Mouse (Mus musculus) Patski (cell line): ENCODE data around the gene Adh4. TPM values are rescaled to one million over a fixed set of nuclear protein-coding genes. Genes with fewer than 3 reads are reported as not detected.

ENCODE experiments used
- ATAC-seq: fragments of 100-300 bp; one replicate; pipeline ENCODE4 v1.8.0; 2021
- CTCF ChIA-PET: fragments of 350-600 bp; sonication (Branson Sonifier 250); formaldehyde crosslinking; loops from one replicate; lab custom pipeline; 2022; ENCODE audit warnings: inconsistent platforms; lab: Charles Lee
- POLR2A ChIA-PET: fragments of 350-600 bp; sonication (Branson Sonifier 250); formaldehyde crosslinking; loops from one replicate; lab custom pipeline; 2022; ENCODE audit warnings: antibody characterized with exemption, inconsistent platforms; lab: Charles Lee
- DNase-seq: peaks from one replicate; pipeline ENCODE4 v3.0.0-alpha.2; 2011; ENCODE audit warnings: low read depth, low spot score
- H3K27me3 ChIP-seq: fragments of 371-371 bp; one replicate; pipeline ENCODE4 v1.5.1; 2021
- CTCF ChIP-seq: fragments of 100-300 bp; IDR thresholded peaks from one replicate; pipeline ENCODE4 v1.5.1; 2021
- in situ Hi-C: fragments of 300-500 bp; cut with MboI; formaldehyde crosslinking; loops from 3 replicates; pipeline ENCODE4 v1.11.1; 2018; ENCODE audit warnings: low pct_unique_long_range_greater_than_20kb, mixed read lengths
- polyA plus RNA-seq: library from polyadenylated mRNA; unstranded; gene quantifications from one replicate; pipeline ENCODE4 v1.2.3, GENCODE M21; 2021

The Adh4 gene
- polyA plus RNA-seq, 1 experiment from 2014 or later, result not detected

DNA sequence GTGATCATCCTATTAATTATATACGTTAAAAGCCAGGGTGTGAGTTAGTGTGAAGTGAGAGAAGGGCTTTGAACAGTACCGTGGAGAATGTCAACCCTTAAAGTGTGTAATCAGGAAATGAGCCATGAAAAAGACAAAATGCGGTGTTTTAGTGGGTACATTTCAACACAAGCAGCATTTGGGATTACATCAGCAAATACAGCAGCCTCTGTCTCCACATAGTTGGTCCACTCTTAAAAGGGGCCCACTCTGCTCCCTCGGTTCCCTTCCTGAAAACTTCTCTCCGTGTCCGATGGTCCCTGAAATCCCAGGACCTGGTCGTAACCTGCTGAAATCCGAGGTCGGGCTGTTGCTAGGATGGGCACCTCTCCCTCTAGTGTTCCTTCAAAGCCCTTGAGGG is 26.9 kb downstream of the Adh4 start:
- ATAC-seq, result no peak

DNA sequence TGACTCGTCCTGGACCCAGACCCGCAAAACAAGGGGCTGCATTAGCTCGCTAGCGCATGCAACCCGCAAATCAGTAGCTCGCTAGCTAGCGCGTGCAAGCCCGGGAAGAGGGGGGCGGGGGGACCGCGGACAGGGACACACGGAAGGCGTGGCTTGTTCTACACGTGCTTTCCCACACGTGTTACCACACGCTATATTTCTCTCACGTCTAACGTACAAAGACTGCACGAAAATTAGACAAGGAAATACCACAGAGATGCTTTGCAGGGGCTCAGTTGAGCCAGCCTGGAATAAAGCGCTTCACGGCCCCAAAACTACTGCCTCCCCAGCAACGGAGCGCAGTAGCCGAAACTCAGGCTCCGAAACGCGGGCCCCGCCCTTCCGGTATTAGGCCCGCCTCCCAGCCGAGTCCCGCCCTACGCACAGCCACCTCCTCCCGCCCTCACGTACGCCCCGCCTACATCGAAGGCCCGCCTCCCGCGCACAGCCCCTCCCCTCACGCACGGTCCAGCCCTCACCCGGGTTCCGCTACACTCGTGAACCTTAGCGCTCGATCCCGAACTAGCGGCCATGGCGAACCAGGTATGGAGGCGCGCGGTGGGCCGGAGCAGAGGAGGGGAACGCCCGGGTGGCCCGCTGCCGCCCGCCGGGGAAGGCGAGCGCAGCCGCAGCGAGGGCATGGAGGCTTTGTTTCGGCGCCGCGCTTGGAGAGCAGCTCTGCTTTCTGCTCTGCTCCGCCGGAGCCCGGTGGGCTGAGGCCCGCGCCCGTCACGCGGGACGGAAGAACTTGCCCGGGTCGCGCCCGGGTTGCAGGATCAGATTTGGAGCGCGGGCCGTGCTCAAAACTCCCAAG is 27.6 kb downstream of the Adh4 start, which contains the start of gene Adh5:
Gene Adh5, plus strand, starts transcription at position 482 of the 853 bp plus-strand sequence.
- peak; percentile 88 for ATAC-seq

More for the DNA sequence above, 26.9 kb downstream of the Adh4 start:
- in situ Hi-C loops, result loop anchor here (10.0 to 25.0 kb wide), 2 partner anchors 455 to 567 kb away; partner anchors contain the start of gene Dapp1
- no peak for DNase-seq
- no peak for TF ChIP-seq CTCF
- H3K27me3 ChIP-seq, result peaks cover 6% of the 10 kb centered on the region
- POLR2A ChIA-PET, result no interaction called here
- CTCF ChIA-PET, result interaction anchor here (1.2 kb wide), 1 partner anchor 244 kb away, joined by 5 read pairs; no protein-coding TSS in a partner anchor

DNA sequence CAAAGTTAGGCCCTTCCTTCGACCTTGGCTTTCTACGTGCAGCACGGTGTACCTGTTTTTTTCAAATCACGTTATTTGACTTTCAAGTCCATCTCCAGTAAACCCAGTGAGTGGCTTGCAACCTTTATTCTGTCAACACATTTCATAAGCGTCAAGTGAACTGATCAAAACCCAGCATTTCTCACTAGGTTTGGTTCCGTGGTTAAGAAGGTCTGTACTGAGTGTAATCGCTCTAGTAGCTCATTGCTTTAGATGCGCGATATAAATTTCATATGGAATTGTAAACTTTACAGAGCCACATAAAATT is 28.2 kb downstream of the Adh4 start:
- H3K27me3 ChIP-seq, result no peaks in the 10 kb centered on the region
- in situ Hi-C loops, result loop anchor here (10.0 to 25.0 kb wide), 2 partner anchors 456 to 569 kb away; partner anchors contain the start of gene Dapp1
- ChIA-PET POLR2A (no interaction called here), CTCF (interaction anchor here (1.3 to 1.9 kb wide), 4 partner anchors 10 to 254 kb away, joined by 3 to 6 read pairs (median 4); no protein-coding TSS in a partner anchor)
- ATAC-seq (peak; percentile 0), DNase-seq (no peak)
- no peak for TF ChIP-seq CTCF

More for the DNA sequence above, 27.6 kb downstream of the Adh4 start, which contains the start of gene Adh5:
- H3K27me3 ChIP-seq, result no peaks in the 10 kb centered on the region
- POLR2A ChIA-PET, result no interaction called here
- in situ Hi-C loops, result loop anchor here (10.0 to 25.0 kb wide), 2 partner anchors 456 to 568 kb away; partner anchors contain the start of gene Dapp1
- TF ChIP-seq CTCF, result no peak
- CTCF ChIA-PET, result interaction anchor here (1.2 to 1.9 kb wide), 3 partner anchors 201 to 253 kb away, joined by 4 to 5 read pairs (median 5); no protein-coding TSS in a partner anchor
- DNase-seq, result peak; percentile 71

DNA sequence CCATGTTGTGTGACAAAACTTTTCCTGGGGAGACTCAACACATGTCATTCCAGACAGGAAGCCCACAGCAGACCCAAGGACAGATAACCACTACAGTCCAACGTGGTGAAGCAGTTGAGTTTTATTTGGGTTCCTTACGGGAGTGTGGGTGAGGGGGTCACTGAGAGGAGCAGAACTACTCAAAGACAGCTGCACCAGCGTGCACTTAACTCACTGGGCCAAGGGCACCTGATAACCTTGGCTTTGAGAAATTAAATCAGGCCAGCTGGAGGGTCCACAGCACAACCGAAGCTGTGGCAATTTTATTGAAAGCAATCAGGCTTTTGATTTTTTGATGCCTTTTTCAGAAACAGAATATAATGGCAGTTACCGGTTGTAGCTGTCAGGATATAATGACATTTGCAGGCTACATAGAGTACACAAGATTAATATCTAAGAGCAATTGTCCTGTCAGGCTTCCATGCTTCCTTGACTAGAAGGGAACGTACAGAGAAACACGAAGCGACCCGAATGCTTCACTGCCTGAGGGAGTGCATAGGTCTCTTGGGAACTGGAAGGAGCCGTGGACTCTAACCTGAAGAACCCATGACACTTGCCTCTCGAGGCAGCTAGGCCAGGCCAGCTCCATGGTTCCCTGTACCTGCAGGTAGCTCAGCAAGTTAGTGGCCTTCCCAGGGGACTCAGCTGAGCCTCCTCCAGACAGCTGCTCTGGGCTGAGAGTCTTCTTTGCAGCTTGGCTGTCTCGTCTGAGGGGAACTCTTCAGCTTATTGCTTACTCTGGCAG is 33.0 kb downstream of the Adh4 start:
- ChIA-PET CTCF (no interaction called here), POLR2A (no interaction called here)
- in situ Hi-C loops, result loop anchor here (10.0 to 25.0 kb wide), 2 partner anchors 461 to 573 kb away; partner anchors contain the start of gene Dapp1
- no peaks in the 10 kb centered on the region for H3K27me3 ChIP-seq
- DNase-seq (no peak), ATAC-seq (no peak)
- TF ChIP-seq CTCF, result no peak

DNA sequence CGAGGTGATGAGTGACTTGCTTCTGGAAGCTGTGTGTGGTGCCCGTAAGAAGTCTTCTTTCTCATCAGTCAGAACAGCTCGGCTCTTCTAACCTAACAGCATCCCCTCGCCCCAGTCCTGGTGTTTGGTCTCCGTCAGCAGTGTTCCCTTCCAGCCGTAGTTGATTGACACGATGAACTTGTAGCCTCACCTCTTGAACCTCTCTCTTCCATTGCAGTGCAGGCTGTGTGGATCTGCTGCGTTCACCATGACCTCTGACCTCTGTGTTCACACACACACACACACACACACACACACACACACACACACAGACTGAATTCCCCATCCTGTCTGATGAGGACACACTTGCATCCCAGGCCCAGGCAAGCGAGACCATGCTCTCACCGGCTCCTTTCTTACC is 36.9 kb downstream of the Adh4 start:
- ATAC-seq, result no peak
- CTCF ChIA-PET, result interaction anchor here (1.1 to 1.4 kb wide), 3 partner anchors 8 to 109 kb away, joined by 3 to 6 read pairs (median 4); no protein-coding TSS in a partner anchor

DNA sequence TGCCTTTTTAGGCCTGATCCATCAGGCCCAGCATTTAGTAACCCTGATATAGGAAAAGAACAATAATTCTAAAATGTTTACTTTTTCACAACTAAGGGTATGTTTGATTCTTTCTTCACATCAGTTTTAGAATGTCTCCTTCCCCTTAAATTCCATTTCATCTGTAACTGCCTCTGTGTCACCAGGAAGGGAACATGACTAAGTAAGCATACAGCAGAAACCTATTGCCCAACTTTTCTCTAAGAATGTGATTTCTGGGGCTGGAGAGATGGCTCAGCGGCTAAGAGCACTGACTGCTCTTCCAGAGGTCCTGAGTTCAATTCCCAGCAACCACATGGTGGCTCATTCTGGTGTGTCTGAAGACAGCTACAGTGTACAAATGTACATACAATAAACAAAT is 39.0 kb downstream of the Adh4 start:
- ChIA-PET CTCF (interaction anchor here (1.0 kb wide), 1 partner anchor 256 kb away, joined by 4 read pairs; no protein-coding TSS in a partner anchor), POLR2A (no interaction called here)
- DNase-seq (no peak), ATAC-seq (peak; percentile 30)
- in situ Hi-C loops, result no loop called here
- no peak for TF ChIP-seq CTCF
- no peaks in the 10 kb centered on the region for H3K27me3 ChIP-seq

More for the DNA sequence above, 36.9 kb downstream of the Adh4 start:
- no peak for TF ChIP-seq CTCF
- H3K27me3 ChIP-seq, result no peaks in the 10 kb centered on the region
- POLR2A ChIA-PET, result interaction anchor here (0.7 kb wide), 1 partner anchor 84 kb away, joined by 5 read pairs; no protein-coding TSS in a partner anchor
- DNase-seq, result no peak
- in situ Hi-C loops, result no loop called here

DNA sequence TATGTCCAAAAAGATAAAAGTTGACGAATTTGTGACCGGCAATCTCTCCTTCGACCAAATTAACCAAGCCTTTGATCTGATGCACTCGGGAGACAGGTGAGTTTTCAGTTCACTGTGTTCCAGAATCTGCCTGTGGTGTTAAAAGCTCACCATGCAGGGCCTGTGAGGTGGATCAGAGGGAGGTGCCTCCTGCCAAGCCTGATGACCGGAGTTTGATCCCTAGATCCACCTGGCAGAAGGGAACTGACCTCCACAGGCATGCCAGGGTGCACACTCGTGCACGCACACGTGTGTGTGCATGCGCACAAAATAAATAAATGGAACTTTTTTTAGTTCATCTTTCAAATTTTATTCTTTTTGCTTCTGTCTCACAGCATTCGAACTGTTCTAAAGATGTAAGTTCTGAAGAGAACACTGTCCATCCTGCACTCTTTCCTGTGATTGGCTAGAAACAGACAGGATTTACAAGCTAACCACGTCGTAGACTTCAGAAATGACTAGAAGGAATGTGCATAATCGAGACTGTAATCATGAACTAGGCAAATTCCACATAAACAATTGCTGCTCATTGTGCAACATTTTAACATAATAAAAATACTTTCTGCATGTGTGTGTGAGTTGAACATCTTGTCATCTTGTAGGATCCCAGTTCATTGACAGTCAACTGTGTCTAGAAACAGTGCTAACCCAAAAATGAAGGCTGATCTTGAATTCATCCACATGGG is 39.6 kb downstream of the Adh4 start:
- ChIA-PET POLR2A (interaction anchor here (1.5 kb wide), 1 partner anchor 10 kb away, joined by 5 read pairs; no protein-coding TSS in a partner anchor), CTCF (interaction anchor here (1.0 to 1.8 kb wide), 4 partner anchors 12 to 452 kb away, joined by 3 to 5 read pairs (median 4); no protein-coding TSS in a partner anchor)
- no peak for ATAC-seq
- DNase-seq, result no peak
- in situ Hi-C loops, result no loop called here
- no peaks in the 10 kb centered on the region for H3K27me3 ChIP-seq
- no peak for TF ChIP-seq CTCF

DNA sequence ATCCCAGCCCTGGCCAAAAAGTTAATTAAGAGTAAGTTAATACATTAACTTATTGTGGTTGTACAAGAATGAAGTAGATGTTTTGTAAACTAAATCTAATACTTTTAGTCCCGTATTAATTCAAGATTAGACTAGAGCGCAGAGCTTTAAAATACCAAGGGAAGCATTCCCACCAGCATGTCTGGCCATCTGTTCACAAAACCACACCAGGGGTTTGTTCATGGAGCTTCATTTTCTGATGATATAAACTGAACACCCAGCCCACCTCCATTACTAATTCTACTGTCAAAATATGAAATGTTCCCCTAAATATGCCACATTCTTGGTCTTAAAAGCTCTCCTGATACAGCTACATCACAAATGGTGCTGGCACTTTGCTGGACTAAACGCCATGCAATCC is 43.2 kb downstream of the Adh4 start:
- no peaks in the 10 kb centered on the region for H3K27me3 ChIP-seq
- ChIA-PET CTCF (interaction anchor here (0.9 to 1.6 kb wide), 2 partner anchors 11 to 260 kb away, joined by 3 read pairs; no protein-coding TSS in a partner anchor), POLR2A (interaction anchor here (0.6 kb wide), 1 partner anchor 69 kb away, joined by 4 read pairs; no protein-coding TSS in a partner anchor)
- ATAC-seq (no peak), DNase-seq (no peak)
- TF ChIP-seq CTCF, result no peak
- in situ Hi-C loops, result no loop called here

DNA sequence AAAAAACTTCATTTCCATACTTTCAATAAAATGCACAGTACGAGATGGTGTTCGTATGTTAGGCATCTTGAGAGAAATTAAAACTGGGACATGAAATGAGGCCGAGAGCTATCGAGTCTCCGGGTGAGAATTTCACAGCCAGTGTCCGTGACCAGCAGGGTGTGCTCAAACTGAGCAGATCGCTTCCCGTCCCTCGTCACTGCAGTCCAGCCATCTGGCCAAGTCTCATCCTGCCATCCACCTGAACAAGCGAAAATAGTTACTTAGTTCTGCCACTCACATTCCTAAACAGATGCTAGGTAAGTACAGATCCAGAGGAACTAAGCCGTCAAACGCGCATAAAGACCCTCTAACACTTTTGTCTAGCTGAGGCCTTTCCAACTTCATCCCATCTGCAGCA is 45.0 kb downstream of the Adh4 start:
- ATAC-seq (no peak), DNase-seq (no peak)
- POLR2A ChIA-PET, result interaction anchor here (0.5 kb wide), 1 partner anchor 686 kb away, joined by 4 read pairs; no protein-coding TSS in a partner anchor
- in situ Hi-C loops, result loop anchor here (10.0 kb wide), 1 partner anchor 735 kb away; no protein-coding TSS in a partner anchor
- no peaks in the 10 kb centered on the region for H3K27me3 ChIP-seq
- CTCF ChIA-PET, result no interaction called here
- TF ChIP-seq CTCF, result no peak
